Mouse (Mus musculus): Measurements from ENCODE around the gene Spata13.

- TF ChIP-seq POLR2A (IDR thresholded peaks at IDR 0.05; ENCODE audit: insufficient read length, low read depth) (no peak), MAX (IDR thresholded peaks at IDR 0.05; ENCODE audit: low read depth) (no peak), MYOG (IDR thresholded peaks at IDR 0.05; ENCODE audit: control insufficient read depth in 1 of 3, insufficient read depth in 1 of 3, insufficient read length in 2 of 3, low read depth in 2 of 3) (no peak), TCF12 (IDR thresholded peaks at IDR 0.05; ENCODE audit: insufficient read depth, poor library complexity, severe bottlenecking) (no peak), USF1 (IDR thresholded peaks at IDR 0.05; ENCODE audit: low read depth) (no peak), CEBPB (IDR thresholded peaks at IDR 0.05; ENCODE audit: insufficient read depth, poor library complexity, severe bottlenecking) (no peak), POLR2AphosphoS2 (IDR thresholded peaks at IDR 0.05; ENCODE audit: insufficient read length, low read depth) (no peak), E2F4 (IDR thresholded peaks at IDR 0.05; ENCODE audit: insufficient read depth) (no peak)
Measured at GRCm38 (mm10) chr14:60682361-60683023, 48.7 kb downstream of the Spata13 start.
